Mouse (Mus musculus): ENCODE data around the gene Rnf41. TPM values are rescaled to one million over a fixed set of nuclear protein-coding genes. Genes with fewer than 3 reads are reported as not detected.

Gene Rnf41
- polyA plus RNA-seq, 1 experiment from 2014 or later: 34.3 TPM

- Histone ChIP-seq H3K36me3 (ENCODE audit: control insufficient read depth, insufficient read depth, low read length) (peaks cover 9% of the 10 kb centered on the region), H3K9me3 (ENCODE audit: control insufficient read depth, low read length) (no peaks in the 10 kb centered on the region)
- WGBS: 73% methylated on average over 11 of the region's 11 CpGs
Measured at GRCm38 (mm10) chr10:128396017-128396673, 15.3 kb upstream of the Rnf41 start.

GRCm38 (mm10) chr10:128396716-128397264, 14.7 kb upstream of the Rnf41 start:
- Histone ChIP-seq H3K9me3 (ENCODE audit: control insufficient read depth, low read length) (no peaks in the 10 kb centered on the region), H3K9ac (ENCODE audit: low read length) (no peak overlapping the region), H3K27me3 (ENCODE audit: control insufficient read depth, insufficient read depth, low read length) (no peaks in the 10 kb centered on the region), H3K27ac (replicated peaks; ENCODE audit: low read depth, low read length) (no peak overlapping the region), H3K4me1 (ENCODE audit: control insufficient read depth, insufficient read depth, low read length) (peaks cover 5% of the 10 kb centered on the region; the same call in 1 of the 2 replicates), H3K4me3 (ENCODE audit: low read depth, low read length) (no peak overlapping the region), H3K4me2 (ENCODE audit: low read depth, severe bottlenecking) (no peak overlapping the region), H3K36me3 (ENCODE audit: control insufficient read depth, insufficient read depth, low read length) (peaks cover 6% of the 10 kb centered on the region)
- ATAC-seq (ENCODE audit: insufficient number of reproducible peaks, low FRiP score, low TSS enrichment, low read depth) (no peak), DNase-seq (ENCODE audit: low spot score) (no peak)
- WGBS: 70% methylated on average over 10 of the region's 10 CpGs

More at GRCm38 (mm10) chr10:128396017-128396673, 15.3 kb upstream of the Rnf41 start:
- ATAC-seq (ENCODE audit: insufficient number of reproducible peaks, low FRiP score, low TSS enrichment, low read depth) (no peak), DNase-seq (ENCODE audit: low spot score) (no peak)
- peaks cover 5% of the 10 kb centered on the region; the same call in 1 of the 2 replicates for H3K4me1 ChIP-seq (ENCODE audit: control insufficient read depth, insufficient read depth, low read length)
- no peak overlapping the region for H3K4me3 ChIP-seq (ENCODE audit: low read depth, low read length)
- no peaks in the 10 kb centered on the region for H3K27me3 ChIP-seq (ENCODE audit: control insufficient read depth, insufficient read depth, low read length)
- no peak overlapping the region for H3K9ac ChIP-seq (ENCODE audit: low read length)
- no peak overlapping the region for H3K4me2 ChIP-seq (ENCODE audit: low read depth, severe bottlenecking)
- no peak overlapping the region for H3K27ac ChIP-seq (replicated peaks; ENCODE audit: low read depth, low read length)

GRCm38 (mm10) chr10:128397466-128397865, 14.0 kb upstream of the Rnf41 start:
- no peak for DNase-seq (ENCODE audit: low spot score)
- H3K27ac ChIP-seq (replicated peaks; ENCODE audit: low read depth, low read length): 0 out of 2 replicates have a peak overlapping the region, but pooled peaks have one; percentile 16
- no peak overlapping the region for H3K4me2 ChIP-seq (ENCODE audit: low read depth, severe bottlenecking)
- WGBS: 66% methylated on average over 7 of the region's 7 CpGs
- peaks cover 2% of the 10 kb centered on the region for H3K36me3 ChIP-seq (ENCODE audit: control insufficient read depth, insufficient read depth, low read length)
- ATAC-seq (ENCODE audit: insufficient number of reproducible peaks, low FRiP score, low TSS enrichment, low read depth): no peak
- no peaks in the 10 kb centered on the region for H3K27me3 ChIP-seq (ENCODE audit: control insufficient read depth, insufficient read depth, low read length)
- peaks cover 5% of the 10 kb centered on the region; the same call in 1 of the 2 replicates for H3K4me1 ChIP-seq (ENCODE audit: control insufficient read depth, insufficient read depth, low read length)
- no peaks in the 10 kb centered on the region for H3K9me3 ChIP-seq (ENCODE audit: control insufficient read depth, low read length)
- H3K9ac ChIP-seq (ENCODE audit: low read length): no peak overlapping the region
- no peak overlapping the region for H3K4me3 ChIP-seq (ENCODE audit: low read depth, low read length)

GRCm38 (mm10) chr10:128400338-128400737, 11.1 kb upstream of the Rnf41 start:
- Histone ChIP-seq H3K27ac (replicated peaks; ENCODE audit: low read depth, low read length) (no peak overlapping the region), H3K36me3 (ENCODE audit: control insufficient read depth, insufficient read depth, low read length) (no peaks in the 10 kb centered on the region; the same call in 1 of the 2 replicates), H3K4me2 (ENCODE audit: low read depth, severe bottlenecking) (no peak overlapping the region), H3K27me3 (ENCODE audit: control insufficient read depth, insufficient read depth, low read length) (no peaks in the 10 kb centered on the region), H3K4me3 (ENCODE audit: low read depth, low read length) (no peak overlapping the region), H3K9me3 (ENCODE audit: control insufficient read depth, low read length) (no peaks in the 10 kb centered on the region), H3K4me1 (ENCODE audit: control insufficient read depth, insufficient read depth, low read length) (peaks cover 5% of the 10 kb centered on the region; the same call in 1 of the 2 replicates), H3K9ac (ENCODE audit: low read length) (no peak overlapping the region)
- DNase-seq (ENCODE audit: low spot score): no peak
- 25% methylated on average over 5 of the region's 5 CpGs for WGBS
- ATAC-seq (ENCODE audit: insufficient number of reproducible peaks, low FRiP score, low TSS enrichment, low read depth): no peak

GRCm38 (mm10) chr10:128401056-128401455, 10.4 kb upstream of the Rnf41 start, which contains the start of gene Slc39a5:
TSS of gene Slc39a5 (minus strand) at chr10:128401229.
- ATAC-seq (ENCODE audit: insufficient number of reproducible peaks, low FRiP score, low TSS enrichment, low read depth) (no peak), DNase-seq (ENCODE audit: low spot score) (no peak)
- H3K27me3 ChIP-seq (ENCODE audit: control insufficient read depth, insufficient read depth, low read length): no peaks in the 10 kb centered on the region
- H3K36me3 ChIP-seq (ENCODE audit: control insufficient read depth, insufficient read depth, low read length): peaks cover 3% of the 10 kb centered on the region
- peaks cover 5% of the 10 kb centered on the region; the same call in 1 of the 2 replicates for H3K4me1 ChIP-seq (ENCODE audit: control insufficient read depth, insufficient read depth, low read length)
- H3K9ac ChIP-seq (ENCODE audit: low read length): no peak within 1 kb of the TSS
- H3K9me3 ChIP-seq (ENCODE audit: control insufficient read depth, low read length): no peaks in the 10 kb centered on the region
- H3K4me2 ChIP-seq (ENCODE audit: low read depth, severe bottlenecking): no peak within 1 kb of the TSS
- H3K4me3 ChIP-seq (ENCODE audit: low read depth, low read length): no peak within 1 kb of the TSS
- no peak within 1 kb of the TSS for H3K27ac ChIP-seq (replicated peaks; ENCODE audit: low read depth, low read length)
- 26% methylated on average over 2 of the region's 2 CpGs for WGBS

- Histone ChIP-seq H3K4me3 (ENCODE audit: low read depth, low read length) (no peak overlapping the region), H3K27me3 (ENCODE audit: control insufficient read depth, insufficient read depth, low read length) (no peaks in the 10 kb centered on the region), H3K27ac (replicated peaks; ENCODE audit: low read depth, low read length) (no peak overlapping the region), H3K4me1 (ENCODE audit: control insufficient read depth, insufficient read depth, low read length) (peaks cover 5% of the 10 kb centered on the region; the same call in 1 of the 2 replicates), H3K9me3 (ENCODE audit: control insufficient read depth, low read length) (no peaks in the 10 kb centered on the region), H3K36me3 (ENCODE audit: control insufficient read depth, insufficient read depth, low read length) (peaks cover 3% of the 10 kb centered on the region), H3K4me2 (ENCODE audit: low read depth, severe bottlenecking) (no peak overlapping the region), H3K9ac (ENCODE audit: low read length) (no peak overlapping the region)
- WGBS: 75% methylated on average over 9 of the region's 9 CpGs
- no peak for DNase-seq (ENCODE audit: low spot score)
- ATAC-seq (ENCODE audit: insufficient number of reproducible peaks, low FRiP score, low TSS enrichment, low read depth): no peak
Measured at GRCm38 (mm10) chr10:128401638-128402037, 9.8 kb upstream of the Rnf41 start.

- no peak for DNase-seq (ENCODE audit: low spot score)
- H3K27me3 ChIP-seq (ENCODE audit: control insufficient read depth, insufficient read depth, low read length): no peaks in the 10 kb centered on the region
- H3K4me3 ChIP-seq (ENCODE audit: low read depth, low read length): no peak overlapping the region
- no peak overlapping the region for H3K27ac ChIP-seq (replicated peaks; ENCODE audit: low read depth, low read length)
- 93% methylated on average over 7 of the region's 7 CpGs for WGBS
- peaks cover 3% of the 10 kb centered on the region; the same call in 1 of the 2 replicates for H3K36me3 ChIP-seq (ENCODE audit: control insufficient read depth, insufficient read depth, low read length)
- no peak overlapping the region for H3K9ac ChIP-seq (ENCODE audit: low read length)
- H3K4me2 ChIP-seq (ENCODE audit: low read depth, severe bottlenecking): no peak overlapping the region
- no peaks in the 10 kb centered on the region for H3K9me3 ChIP-seq (ENCODE audit: control insufficient read depth, low read length)
- no peak for ATAC-seq (ENCODE audit: insufficient number of reproducible peaks, low FRiP score, low TSS enrichment, low read depth)
- peaks cover 5% of the 10 kb centered on the region for H3K4me1 ChIP-seq (ENCODE audit: control insufficient read depth, insufficient read depth, low read length)
Measured at GRCm38 (mm10) chr10:128403931-128404330, 7.5 kb upstream of the Rnf41 start.

GRCm38 (mm10) chr10:128408591-128409535, 2.6 kb upstream of the Rnf41 start:
- no peaks in the 10 kb centered on the region for H3K27me3 ChIP-seq (ENCODE audit: control insufficient read depth, insufficient read depth, low read length)
- H3K9me3 ChIP-seq (ENCODE audit: control insufficient read depth, low read length): no peaks in the 10 kb centered on the region
- DNase-seq (ENCODE audit: low spot score) (peak; percentile 35), ATAC-seq (ENCODE audit: insufficient number of reproducible peaks, low FRiP score, low TSS enrichment, low read depth) (no peak)
- peak overlapping the region; percentile 62 for H3K4me3 ChIP-seq (ENCODE audit: low read depth, low read length)
- WGBS: 21% methylated on average over 35 of the region's 35 CpGs
- peaks cover 3% of the 10 kb centered on the region; the same call in 1 of the 2 replicates for H3K36me3 ChIP-seq (ENCODE audit: control insufficient read depth, insufficient read depth, low read length)
- H3K9ac ChIP-seq (ENCODE audit: low read length): peak overlapping the region; percentile 68
- H3K4me1 ChIP-seq (ENCODE audit: control insufficient read depth, insufficient read depth, low read length): peaks cover 15% of the 10 kb centered on the region
- H3K27ac ChIP-seq (replicated peaks; ENCODE audit: low read depth, low read length): no peak overlapping the region
- H3K4me2 ChIP-seq (ENCODE audit: low read depth, severe bottlenecking): peak overlapping the region; percentile 85
